Mouse (Mus musculus) adrenal gland, adult 18-20 months (tissue): Measurements from ENCODE around the gene Acnat2. TPM values are rescaled to one million over a fixed set of nuclear protein-coding genes. Genes with fewer than 3 reads are reported as not detected.
"Not testable (repeated sequence)": the region's sequence is repeated elsewhere in the genome, so short reads cannot be mapped to it uniquely, and the experiment has no call there.

Experiments used
- DNase-seq, 2 experiments: peaks; one replicate each; pipeline ENCODE4 v3.0.0; 2021 to 2022; ENCODE audit warnings: low spot score in 2 of 2
- long read RNA-seq, 2 experiments: library from polyadenylated mRNA; stranded (forward); transcript quantifications; one replicate each; pipeline ENCODE4 v2.0.0; 2021
- total RNA-seq, 2 experiments: library from RNA; stranded (reverse); gene quantifications; 1 replicate in 1 of 2; 2 replicates in 1 of 2; pipeline ENCODE4 v1.2.3; 2021

Acnat2 gene
- under 1 TPM; 0.51 to 0.83 TPM for total RNA-seq
- long read RNA-seq, experiment 1: 0 reads
- long read RNA-seq, experiment 2: 0 reads

DNA sequence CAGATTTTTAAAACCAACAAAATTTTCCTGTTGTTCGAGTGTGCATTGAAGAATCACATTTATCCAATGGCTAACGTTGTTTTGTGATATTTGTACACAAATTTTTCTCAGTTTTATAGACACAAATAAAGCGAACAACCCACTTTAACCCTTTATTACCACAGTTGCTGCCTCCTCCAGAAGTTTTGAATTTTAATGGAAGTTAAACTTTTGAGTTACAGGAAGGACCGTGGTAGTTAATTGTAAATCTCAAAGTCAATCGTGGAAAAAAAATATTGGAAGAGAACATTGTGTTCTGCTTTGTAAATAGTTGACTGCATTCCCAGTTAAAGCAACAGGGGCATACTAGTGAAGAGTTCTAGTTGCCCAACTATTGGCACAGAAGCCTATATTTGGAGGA lies at the start of gene Acnat2:
Gene Acnat2 (minus strand): TSS at position 195 of the 400 bp plus-strand sequence.
- DNase-seq: not testable (repeated sequence)

DNA sequence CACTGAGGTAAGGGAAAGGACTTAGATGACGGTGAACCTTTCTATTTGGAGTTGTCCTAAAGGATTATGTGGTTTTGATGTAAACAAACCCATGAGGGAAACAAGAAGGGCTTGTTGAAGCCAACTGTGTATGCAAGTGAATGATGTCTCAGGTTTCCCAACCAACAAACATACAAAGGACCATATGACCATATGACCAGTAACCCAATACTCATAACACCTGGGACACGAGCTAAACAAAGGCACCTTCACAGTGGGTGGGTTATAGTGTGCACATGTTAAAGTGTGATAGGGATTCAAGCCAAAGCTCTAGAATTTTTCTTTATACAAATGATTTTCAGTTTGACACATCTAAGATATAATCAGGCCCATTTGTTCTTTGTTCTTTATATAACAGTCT lies 48.2 kb upstream of the Acnat2 start:
- DNase-seq: no peak

DNA sequence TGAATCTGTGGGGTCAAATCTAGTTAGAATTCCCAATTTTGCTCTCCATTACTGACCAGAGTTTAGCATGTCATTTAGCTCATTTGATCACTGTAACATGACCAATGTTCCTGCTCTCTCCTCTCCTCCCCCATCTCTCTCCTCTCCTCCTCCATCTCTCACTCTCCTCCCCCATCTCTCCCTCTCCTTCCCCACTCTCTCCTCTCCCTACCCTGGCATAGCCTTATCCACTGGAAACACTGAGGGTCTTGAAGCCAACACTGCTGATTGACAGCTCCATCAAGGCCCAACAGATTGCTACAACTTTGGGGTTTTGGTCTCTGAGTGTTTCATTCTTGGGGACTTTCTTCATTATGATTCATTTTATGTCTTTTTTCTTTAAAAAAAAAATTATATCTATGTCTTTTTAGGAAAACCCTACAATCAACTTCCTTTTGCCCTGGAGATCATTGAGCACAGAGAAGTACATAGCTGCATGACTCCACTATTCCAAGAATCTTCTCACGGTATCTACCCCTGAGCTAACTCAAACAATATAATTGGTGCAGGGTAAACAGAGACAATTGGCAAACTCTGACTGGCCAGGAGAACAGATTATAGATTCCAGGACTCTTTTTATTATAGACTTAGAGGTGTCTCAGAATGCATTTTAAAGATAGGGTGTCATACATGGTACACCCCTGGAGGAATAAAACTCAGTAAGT lies 44.0 kb upstream of the Acnat2 start:
- DNase-seq: no peak

DNA sequence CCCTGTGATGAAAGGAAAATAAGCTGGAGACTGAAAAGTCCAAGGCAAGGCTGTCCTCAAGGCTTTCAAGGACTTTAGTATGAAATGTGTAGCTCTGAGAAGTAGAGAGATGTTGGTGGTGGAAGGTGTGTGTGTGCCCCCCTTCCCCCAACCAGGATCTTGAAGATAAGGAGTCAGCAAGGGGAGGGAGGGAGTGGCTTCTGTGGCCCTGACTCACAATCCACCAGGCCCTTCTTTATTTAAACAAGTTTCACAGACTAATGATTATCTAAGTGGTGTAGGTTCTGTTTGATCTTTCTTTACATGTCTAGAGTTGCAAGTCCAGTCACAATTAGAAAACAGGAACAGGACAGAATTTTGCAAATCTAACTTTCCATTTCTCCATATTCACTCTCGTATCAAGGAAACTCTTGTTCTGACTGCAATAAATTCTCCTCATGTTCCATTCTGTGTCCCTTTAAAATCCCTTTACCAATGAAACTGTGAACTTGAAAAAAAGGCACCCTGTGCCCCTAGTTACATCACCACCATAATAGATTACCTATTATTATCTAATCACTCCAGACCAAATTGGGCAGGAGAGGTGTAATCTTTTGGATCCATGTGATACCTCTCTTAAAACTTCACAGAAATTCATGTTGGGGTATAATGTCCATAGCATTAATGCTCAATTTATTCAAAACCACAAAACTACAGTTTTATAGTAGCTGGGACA lies 43.3 kb upstream of the Acnat2 start:
- not testable (repeated sequence) for DNase-seq

DNA sequence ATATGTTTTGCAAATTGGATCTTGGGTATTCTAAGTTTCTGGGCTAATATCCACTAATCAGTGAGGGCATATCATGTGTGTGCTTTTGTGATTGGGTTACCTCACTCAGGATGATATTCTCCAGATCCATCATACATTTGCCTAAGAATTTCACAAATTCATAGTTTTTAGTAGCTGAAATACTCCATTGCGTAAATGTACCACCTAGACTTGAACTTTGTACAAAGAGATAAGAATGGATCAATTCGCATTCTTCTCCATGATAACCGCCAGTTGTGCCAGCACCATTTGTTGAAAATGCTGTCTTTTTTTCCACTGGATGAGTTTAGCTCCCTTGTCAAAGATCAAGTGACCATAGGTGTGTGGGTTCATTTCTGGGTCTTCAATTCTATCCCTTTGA lies 29.0 kb upstream of the Acnat2 start:
- not testable (repeated sequence) for DNase-seq

DNA sequence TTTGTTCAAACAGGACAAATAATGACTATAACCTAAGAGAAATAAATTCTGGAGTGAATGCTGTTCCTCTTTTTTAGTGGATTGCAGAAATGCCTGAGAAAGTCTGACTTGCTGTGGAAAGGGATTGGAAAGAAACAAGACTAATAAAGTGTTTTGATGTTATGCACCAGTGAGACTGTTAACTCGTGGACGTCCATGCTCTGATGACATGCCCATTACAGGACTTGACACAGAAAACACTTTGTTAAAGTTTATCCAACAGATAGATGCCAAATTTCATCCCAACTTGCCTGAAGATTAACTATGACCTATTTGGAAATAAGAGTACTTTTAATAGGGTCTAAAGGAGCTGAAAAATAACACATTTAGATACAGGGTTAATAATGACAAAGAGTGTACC lies 2.2 kb upstream of the Acnat2 start:
- not testable (repeated sequence) for DNase-seq

DNA sequence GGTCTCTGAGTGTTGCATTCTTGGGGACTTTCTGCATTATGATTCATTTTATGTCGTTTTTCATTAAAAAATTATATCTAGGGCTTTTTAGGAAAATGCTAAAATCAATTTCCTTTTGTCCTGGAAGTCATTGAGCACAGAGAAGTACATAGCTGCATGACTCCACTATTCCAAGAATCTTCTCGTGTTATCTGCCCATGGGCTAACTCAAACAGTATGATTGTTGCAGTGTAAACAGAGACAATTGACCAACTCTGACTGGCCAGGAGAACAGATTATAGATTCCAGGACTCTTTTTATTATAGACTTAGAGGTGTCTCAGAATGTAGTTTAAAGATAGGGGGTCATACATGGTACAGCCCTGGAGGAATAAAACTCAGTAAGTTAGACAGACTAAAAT lies 21.1 kb downstream of the Acnat2 start:
- DNase-seq: no peak

DNA sequence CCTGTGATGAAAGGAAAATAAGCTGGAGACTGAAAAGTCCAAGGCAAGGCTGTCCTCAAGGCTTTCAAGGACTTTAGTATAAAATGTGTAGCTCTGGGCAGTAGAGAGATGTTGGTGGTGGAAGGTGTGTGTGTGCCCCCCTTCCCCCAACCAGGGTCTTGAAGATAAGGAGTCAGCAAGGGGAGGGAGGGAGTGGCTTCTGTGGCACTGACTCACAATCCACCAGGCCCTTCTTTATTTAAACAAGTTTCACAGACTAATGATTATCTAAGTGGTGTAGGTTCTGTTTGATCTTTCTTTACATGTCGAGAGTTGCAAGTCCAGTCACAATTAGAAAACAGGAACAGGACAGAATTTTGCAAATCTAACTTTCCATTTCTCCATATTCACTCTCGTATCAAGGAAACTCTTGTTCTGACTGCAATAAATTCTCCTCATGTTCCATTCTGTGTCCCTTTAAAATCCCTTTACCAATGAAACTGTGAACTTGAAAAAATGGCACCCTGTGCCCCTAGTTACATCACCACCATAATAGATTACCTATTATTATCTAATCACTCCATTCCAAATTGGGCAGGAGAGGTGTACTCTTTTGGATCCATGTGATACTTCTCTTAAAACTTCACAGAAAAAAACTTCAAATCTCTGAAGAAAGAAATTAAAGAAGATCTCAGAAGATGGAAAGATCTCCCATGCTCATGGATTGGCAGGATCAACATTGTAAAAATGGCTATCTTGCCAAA lies 24.2 kb downstream of the Acnat2 start:
- DNase-seq: not testable (repeated sequence)

DNA sequence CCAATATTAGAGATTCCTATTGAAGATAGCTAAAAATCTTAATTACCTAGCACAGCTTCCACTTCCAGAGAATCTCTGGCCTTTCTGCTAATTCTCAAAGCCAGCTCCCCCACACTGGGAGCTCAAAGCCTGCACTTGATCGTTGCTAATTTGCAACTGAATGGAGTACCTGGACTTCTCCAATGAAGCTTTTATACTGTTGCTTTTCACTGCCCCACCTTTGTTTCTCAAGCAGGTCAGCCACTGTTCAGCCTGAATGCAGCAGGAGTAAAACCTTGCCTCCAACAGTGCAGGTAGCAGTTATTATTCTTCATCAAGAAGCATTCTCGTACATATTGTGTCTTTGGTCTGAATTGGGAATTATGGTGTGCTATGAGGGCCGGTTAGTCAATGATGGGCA lies 39.9 kb downstream of the Acnat2 start:
- DNase-seq: not testable (repeated sequence)

DNA sequence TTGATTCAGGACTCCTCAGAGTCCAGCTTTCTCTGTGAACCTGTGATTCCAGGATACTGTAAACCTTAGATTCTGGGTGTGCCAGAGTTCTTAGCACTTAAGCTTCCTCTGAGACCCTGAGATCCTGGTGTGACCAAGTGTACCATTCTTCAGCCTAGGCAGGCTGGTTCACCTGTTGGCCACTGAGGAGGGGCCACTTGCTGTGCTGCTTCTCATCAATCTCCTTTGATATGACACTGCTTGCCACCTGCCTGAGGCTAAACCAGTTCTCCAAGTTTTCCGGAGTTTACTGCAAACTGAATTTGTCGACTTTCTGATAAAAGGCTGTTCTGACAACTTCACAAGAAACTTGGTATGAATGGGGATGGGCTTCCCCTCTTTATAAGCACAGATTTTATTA lies 50.9 kb downstream of the Acnat2 start:
- no peak for DNase-seq

DNA sequence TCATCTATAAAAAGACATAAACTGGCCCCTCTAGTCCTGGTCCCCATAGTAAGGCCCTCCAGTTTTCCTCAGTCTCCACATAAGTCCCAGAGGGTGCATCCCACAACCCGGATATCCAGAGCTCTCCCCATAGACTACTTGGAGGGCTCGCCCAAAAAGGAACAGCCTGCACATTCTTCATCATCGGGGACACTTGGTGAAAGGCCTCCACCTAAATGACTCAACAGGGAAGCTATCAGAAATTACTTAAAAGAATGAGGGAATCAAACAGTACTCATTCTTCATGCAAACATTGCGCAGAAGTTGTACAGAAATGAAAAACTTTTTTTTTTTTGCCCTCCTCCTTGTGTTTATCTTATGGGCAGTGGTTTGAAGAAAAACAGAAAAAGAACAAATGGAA lies 57.5 kb downstream of the Acnat2 start:
- no peak for DNase-seq

DNA sequence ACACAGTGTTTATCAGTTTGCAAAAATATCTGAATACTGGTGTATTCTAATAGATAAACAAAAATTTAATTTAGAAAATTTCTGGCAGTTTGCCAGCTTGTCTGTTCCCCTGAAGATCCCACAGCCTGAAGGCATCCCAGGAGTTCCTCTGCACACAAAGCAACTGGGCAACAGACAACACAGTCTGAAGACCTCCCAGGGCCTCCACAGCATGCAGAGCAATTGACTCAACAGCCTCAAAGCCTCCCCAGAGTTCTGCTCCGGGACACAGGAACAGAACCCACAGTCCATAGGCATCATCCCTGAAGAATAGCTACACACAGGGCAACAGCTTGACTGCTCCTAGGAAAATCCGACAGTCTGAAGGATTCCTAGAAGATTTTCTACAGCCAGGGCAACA lies 59.3 kb downstream of the Acnat2 start:
- DNase-seq: no peak

DNA sequence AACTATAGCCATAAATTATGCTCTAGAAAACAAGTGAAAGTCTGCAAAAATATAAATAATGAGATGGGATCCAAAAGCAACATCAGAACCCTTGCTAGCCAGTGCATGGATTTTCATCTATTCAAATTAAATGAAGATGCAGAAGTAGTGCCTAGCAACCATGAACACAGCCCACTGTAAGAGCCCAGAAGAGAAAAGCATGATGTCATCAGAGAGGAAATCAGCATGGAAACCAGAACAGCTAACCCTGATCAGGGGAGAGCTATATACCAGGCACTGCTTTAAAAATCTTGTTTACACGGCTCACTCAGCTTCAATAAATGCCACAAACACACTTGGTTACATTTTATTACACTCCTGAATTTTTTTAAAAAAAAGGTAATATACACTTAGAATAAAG lies 60.0 kb downstream of the Acnat2 start:
- DNase-seq: not testable (repeated sequence)

DNA sequence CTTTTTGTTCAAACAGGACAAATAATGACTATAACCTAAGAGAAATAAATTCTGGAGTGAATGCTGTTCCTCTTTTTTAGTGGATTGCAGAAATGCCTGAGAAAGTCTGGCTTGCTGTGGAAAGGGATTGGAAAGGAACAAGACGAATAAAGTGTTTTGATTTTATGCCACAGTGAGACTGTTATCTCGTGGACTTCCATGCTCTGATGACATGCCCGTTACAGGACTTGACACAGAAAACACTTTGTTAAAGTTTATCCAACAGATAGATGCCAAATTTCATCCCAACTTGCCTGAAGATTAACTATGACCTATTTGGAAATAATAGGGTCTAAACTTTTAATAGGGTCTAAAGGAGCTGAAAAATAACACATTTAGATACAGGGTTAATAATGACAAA lies 67.9 kb downstream of the Acnat2 start:
- DNase-seq: not testable (repeated sequence)

DNA sequence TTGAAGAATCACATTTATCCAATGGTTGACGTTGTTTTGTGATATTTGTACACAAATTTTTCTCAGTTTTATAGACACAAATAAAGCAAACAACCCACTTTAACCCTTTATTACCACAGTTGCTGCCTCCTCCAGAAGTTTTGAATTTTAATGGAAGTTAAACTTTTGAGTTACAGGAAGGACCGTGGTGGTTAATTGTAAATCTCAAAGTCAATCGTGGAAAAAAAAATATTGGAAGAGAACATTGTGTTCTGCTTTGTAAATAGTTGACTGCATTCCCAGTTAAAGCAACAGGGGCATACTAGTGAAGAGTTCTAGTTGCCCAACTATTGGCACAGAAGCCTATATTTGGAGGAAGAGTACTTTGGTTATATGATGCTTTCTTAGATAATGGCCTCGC lies 70.0 kb downstream of the Acnat2 start:
- not testable (repeated sequence) for DNase-seq

Other genes with a start within 250 kb of the Acnat2 start
- 1 to 10 TPM; 1.1 TPM for gene Acnat1, start 65.8 kb upstream of the Acnat2 start, total RNA-seq
- gene Baat, start 98.4 kb upstream of the Acnat2 start, total RNA-seq: under 1 TPM in 1 of 2 experiments, not detected in 1; 0.30 TPM
- gene Mrpl50, start 112.9 kb upstream of the Acnat2 start, total RNA-seq: 10 to 100 TPM; 43.7 to 53.0 TPM
- gene Zfp189, start 113.0 kb upstream of the Acnat2 start, total RNA-seq: 1 to 10 TPM; 6.9 TPM
- 1 to 10 TPM in 1 of 2 experiments, under 1 TPM in 1; 0.35 to 5.2 TPM for gene Aldob, start 141.4 kb upstream of the Acnat2 start, total RNA-seq
- 10 to 100 TPM; 12.0 to 20.9 TPM for gene Tmem246, start 189.7 kb upstream of the Acnat2 start, total RNA-seq
- gene Rnf20, start 223.9 kb upstream of the Acnat2 start, total RNA-seq: 10 to 100 TPM; 48.2 to 51.0 TPM